Mouse (Mus musculus) ovary, postnatal 10 days (tissue): Measurements from ENCODE around the gene Pex5.
"Not testable (repeated sequence)": the region's sequence is repeated elsewhere in the genome, so short reads cannot be mapped to it uniquely, and the experiment has no call there.

Experiments used
- DNase-seq: peaks from one replicate; pipeline ENCODE4 v3.0.0; 2022; ENCODE audit warnings: low spot score

Gene Pex5

DNA sequence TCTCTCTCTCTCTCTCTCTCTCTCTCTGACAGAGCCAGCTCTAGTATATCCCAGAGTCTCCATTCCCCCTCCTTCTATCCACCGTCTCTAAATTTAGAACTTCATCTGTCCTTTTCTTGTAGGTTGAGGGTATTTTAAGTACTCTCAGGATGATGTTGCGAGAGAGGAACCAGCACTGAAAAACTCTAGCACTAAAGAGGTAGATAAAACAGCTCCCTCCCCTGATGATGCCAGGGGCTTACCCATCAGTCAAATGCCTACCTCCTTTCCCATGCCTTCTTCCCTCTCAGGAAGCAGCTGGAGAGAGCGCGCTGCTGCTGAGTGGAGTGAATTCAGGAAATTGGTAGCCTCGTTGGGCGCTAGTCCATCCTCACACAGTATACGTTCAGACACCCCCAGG lies 12.4 kb upstream of the Pex5 start:
- no peak for DNase-seq

DNA sequence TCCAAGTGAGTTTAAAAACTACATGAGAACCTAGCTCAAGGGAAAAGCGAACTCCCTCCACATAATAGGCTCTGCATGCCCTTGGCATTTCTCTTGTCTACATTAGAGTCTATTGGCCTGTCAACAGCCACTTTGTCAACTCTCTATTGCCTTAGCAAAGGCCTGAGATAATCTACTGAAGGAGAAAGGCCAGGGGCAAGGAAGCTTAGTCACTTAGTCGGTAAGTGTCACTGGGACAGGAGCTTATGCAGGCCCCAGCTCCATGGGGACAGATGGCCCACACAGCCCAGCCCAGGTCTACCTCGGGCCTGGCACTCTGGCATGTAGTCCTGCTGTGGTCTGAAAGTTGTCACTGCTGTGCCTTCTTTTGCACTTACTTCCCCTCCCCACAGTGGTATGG lies 11.7 kb upstream of the Pex5 start:
- DNase-seq: no peak

DNA sequence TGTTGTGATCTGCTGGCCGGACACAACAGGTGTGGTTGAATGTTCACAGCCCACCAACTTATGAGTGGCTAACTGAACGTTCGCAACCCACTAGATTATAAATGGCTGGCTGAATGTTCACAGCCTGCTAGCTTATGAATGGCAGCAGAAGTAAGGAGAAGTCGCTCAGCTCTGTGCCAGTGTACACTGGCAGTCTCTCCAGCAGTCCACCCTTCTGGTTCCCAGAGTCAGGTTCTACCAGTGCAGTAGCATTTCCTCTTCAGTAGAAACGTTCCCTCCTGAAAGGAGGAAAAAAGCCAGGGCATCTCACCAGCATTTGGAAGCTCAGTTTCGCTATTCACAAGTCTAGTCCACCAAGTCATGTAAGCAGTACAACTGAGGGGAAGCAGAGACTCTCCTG lies 10.7 kb upstream of the Pex5 start:
- DNase-seq: no peak

DNA sequence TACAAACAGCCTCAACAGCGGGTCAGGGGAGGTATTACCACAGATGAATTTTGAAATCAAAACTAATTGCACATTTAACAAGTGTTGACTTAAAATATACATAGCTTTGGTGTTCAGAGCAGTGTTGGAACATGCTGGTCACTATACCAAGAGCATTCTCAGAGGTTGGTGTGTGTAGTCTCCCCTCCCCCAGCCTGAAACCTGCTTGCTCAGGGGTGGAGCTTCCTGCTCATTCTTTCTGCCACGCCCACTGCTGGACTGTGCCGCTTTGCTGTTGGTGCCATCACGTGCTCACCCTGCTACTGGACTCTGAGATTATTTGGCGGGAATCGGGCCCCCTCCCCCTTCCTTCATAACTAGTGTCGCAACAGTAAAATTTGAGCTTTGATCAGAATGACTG lies 10.2 kb upstream of the Pex5 start:
- not testable (repeated sequence) for DNase-seq

DNA sequence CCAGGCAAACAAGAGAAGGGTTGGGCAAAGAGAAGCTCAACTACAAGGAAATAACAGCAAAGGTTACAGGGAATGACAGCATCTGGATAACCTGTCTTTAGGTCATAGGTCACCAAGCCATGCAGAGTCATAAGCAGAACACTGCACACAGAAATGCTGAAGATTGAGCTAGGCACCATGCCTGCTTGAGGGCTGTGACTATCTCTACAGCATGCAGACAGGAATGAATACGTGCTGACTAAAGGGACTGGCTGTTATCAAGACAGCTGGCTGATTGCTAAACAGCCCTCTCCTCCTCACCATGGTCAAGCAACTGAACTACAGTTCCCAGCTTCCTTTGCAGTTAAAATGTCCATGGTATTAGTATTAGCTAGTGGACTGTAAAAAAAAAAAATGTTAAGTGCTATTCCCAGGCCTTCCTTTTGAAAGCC lies 9.2 kb upstream of the Pex5 start:
- DNase-seq: no peak

DNA sequence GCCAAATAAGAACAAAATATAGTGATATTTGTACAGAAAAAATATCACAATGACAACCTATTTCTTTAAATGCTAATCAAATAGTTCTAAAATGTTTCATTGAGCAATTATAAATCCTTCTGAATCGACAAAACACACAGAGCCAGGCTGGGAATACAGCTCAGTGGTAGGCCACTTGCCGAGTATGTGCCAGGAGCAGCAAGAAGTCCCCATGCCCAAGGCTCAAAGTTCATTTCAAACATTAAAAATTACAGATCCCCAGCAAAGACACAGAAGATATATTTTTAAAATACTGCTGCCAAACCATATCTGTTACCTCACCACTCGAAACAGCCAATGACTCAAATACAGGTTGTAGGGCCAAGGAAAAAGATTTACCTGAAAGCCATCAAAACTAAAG lies 3.8 kb upstream of the Pex5 start:
- DNase-seq: no peak

DNA sequence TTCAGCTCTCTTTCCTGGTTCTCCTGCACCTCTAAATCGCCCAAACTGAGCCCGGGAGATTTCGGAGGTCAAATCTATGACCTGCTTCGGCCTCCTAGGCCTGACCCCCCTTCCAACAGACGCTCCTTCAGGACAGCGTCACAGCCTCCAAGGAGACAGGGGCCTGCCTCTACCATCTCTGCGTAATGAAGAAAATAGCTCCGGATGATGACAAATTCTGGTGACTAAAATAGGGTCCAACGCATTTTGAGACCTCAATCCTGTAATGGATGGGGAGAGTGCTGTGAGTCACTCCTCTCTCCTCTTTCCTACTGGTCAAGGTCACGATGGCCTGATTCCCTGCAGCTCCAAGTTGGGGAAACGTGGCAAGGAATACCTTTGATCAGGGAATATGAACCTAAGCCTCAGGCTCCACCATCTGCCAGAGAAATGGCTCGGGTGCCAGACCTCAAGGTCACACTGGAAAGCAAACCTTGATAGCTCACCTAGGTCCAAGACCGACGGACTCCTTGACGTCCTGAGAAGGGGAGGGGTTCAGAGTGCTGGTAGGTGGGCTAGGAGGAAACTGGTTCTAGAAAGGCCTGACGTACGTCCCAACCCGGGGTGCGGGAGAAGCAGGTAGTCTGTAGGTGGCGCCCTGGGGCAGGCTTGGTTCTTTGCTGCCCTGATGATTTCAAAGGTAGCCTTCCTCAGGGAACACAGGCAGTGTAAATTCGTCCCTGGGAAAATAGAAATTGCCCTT lies 651 bp upstream of the Pex5 start:
- DNase-seq: peak; percentile 55

DNA sequence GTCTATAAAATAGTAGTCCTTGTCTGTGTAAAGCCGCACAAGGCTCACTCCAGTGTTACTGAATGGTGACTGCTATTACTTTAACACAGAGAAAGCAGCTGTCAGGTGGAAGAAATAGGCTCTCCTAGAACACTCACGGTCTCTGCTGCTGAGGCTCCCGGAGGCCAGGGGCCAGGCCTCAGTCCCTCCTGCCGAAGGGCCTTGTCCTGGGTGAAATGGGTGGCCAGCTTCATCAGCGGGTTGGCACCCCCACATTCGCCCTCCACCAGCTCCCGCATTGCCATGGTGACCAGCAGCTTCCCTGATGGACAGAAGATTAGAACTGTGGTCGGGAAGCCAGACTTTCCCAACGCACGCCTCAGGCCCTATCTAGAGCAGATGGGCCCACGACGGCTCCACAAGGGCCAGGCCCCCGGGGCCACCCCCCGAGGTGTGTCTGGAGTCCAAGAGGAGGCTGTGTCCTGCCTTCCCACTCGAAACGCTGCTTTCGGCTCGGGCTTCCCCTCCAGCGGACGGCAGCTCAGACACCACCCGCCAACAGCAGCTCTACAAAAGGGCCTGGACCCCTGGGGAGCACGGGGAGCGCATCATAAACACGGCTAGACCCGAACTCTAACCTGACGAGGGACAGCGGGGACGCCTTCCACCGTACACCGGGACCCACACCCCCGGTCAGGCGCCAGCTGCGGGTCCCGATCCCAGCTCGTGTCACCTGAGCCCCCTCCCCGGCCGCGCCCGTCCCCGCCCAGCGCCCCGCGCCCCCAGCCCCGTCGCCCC lies 529 bp downstream of the Pex5 start:
- peak; percentile 35 for DNase-seq

DNA sequence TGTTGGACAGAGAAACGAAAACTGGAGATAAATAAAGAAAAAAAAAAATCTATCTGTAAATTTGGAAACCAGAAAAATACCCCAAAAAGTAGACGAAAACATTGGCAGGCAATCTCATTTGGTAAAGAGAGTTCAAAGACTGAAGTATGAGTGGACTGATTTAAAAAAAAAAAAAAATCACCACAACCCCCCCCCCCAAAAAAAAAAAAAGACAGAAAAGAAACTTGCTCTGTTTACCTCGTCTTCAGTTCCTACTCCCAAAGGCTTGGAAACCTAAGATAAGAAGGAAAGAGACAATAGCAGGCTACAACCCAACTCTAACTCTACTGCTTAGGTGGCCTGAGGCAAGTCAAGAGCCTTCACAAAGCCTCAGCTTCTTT lies 1.1 kb downstream of the Pex5 start:
- DNase-seq: no peak

DNA sequence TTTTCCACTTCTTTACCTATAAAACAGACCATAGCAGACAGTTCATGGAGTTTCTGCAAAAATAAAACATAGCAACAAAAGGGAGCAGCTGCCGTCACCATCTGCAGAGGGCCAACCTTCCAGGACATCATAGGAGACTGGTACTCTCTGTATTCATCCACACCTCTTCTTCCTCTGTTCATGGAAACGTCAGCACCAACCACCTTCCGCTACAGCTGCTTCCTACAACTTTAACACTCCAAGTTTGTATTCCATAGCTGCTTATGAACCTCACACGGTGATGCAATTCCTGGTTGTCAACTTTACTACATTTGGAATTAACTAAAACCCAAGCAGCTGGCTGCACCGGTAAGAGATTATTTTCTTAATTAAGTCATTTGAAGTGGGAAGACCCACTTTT lies 6.5 kb downstream of the Pex5 start:
- DNase-seq: no peak

DNA sequence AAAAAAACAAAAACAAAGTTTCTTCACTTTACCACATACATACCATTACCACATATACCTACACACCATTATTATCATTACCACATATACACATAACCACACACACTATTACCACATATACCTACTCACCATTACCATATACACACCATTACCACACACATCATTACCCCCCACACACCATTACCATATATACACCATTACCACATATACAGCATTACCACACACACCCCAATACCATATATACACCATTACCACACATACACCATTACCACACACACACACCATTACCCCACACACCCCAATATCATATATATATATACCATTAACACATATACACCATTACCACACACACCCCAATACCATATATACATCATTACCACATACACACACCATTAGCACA lies 7.7 kb downstream of the Pex5 start:
- DNase-seq: no peak

DNA sequence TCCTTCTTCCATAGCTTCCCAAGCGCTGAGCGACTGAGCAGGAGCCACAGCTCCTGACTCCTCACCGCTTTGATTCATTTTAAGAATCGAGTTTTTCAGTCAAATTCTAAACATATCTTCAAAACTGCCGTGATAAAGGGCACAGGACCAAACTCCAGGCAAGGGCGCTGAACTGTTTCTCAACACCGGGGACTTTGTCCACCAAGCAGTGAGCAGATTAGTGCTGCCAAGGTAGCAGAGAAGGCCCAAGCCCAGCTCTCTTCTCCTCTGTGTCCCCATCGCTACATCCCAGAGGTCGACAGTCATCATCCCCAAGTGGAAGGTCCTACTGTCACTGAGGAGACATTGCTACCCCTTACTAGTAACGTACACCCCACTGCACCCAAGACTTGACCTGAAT lies 8.5 kb downstream of the Pex5 start:
- no peak for DNase-seq

DNA sequence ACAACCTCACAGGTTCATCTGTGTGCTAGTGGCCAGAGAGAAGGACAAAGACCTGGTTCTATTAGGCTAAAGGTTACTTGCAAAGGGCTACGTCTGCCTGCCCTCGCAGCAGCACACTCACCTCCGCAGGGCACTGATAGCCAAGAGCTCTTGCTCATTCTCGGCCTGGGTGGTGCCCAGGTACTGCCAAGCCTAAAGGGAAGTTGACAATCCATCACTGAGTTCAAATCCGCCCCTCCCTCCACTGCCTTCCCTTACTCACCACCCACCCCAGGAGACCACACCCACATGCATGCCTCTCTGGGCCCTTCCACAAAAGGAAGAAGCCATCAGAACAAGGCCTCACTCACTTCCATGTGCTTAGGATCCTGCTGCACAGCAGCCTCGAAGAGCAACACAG lies 15.1 kb downstream of the Pex5 start:
- DNase-seq: no peak

DNA sequence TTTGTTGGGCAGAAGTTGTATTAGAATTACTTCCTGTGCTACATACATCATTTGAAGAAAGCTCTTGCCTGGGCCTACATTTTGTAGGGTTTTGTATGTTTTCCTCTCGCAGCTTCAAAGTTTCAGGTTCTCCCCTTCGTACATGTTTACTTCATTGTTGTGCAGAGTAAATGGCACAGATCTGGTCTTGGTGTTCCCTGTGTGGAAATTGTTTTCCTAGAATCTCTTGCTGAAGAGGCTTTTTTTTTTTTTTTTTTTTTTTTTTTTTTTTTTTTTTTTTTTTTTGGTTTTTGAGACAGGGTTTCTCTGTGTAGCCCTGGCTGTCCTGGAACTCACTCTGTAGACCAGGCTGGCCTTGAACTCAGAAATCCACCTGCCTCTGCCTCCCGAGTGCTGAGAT lies 19.9 kb downstream of the Pex5 start:
- not testable (repeated sequence) for DNase-seq

DNA sequence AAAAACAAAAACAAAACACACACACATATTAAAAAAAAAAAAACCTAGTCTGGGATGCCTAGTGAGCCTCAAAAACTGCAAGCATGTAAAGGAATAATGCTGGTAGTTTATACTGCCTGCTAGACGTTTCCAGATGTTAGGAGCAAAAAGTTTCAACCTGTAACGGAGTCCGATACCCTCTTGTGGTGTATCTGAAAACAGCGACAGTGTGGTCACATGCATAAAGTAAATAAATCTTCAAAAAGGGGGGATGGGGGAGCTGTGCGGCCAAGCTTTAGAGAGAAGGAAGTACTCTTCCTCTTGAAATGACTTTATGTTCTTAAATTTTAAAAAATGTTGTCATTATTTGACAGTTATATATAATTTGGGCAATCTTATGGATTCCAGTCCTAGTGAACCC lies 34.7 kb downstream of the Pex5 start:
- no peak for DNase-seq

DNA sequence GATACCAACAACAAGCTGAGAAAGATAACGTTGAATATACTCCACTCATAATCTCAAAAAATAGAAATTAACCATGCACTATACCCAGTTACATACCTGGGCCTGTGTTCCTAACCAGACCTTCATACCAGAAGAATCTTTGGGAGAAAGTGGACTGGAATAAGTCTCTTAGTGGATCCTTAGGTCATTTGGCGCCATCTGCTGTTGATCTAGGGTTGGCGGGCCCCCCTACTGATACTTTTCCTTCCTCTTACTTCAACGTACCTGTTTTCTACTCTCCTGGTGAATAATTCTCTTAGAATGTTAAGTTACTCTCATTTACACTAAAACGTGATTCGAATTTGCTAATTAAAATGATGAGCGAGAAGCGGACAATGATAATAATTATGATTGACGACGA lies 35.5 kb downstream of the Pex5 start:
- no peak for DNase-seq

DNA sequence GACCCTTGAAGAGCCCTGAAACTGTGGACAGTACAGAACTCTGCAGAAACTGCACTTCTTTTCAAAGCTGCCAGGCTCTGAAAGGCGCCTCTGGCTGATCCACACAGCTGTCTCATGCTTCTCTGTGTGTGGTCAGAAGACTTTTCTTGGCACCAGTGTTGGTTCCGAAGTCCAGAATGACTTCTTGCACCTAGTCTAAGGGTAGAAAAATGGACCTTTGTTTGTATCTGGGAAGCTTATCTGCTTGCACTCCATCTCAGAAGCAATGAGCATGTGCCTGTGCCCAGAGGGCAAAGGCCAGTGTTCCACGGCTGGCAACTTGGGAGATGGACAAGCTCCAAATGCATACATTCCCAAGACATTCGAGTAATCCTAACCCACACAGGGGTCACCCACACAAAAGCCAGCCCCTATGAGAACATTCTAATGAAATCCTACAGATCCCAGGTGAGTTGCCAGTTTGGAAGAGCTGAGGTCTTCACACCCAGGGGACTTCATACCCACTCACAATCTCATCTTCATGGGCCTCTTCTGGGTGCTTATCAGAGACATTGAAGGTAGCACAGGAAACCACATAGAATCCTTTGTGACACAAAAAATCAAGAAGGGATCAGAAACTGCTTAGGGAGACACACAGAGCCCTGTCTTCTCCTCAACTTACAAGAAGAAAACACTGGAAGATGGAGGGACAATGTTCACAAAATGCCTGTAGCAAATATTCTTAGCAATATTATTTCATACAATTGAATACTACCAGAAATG lies 37.2 kb downstream of the Pex5 start:
- no peak for DNase-seq

DNA sequence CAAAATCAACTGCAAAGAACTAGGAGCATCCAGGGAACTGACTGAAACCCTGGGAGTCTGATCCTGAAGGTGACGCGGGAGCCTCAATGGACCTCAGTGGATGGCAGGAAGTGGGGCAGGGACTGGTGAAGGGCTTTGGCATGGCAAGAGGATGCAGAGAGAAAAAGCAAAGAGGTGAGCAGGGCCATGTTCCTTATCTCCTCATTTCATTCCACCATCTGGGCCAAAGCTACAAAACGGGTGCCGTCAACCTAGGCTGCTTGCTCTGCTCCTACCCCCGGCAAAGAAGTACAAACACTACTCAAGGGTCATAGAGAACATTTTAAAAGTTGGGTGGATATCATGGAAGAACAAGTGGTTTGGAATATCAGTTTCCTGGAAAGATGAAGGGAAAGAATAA lies 38.6 kb downstream of the Pex5 start:
- DNase-seq: no peak

DNA sequence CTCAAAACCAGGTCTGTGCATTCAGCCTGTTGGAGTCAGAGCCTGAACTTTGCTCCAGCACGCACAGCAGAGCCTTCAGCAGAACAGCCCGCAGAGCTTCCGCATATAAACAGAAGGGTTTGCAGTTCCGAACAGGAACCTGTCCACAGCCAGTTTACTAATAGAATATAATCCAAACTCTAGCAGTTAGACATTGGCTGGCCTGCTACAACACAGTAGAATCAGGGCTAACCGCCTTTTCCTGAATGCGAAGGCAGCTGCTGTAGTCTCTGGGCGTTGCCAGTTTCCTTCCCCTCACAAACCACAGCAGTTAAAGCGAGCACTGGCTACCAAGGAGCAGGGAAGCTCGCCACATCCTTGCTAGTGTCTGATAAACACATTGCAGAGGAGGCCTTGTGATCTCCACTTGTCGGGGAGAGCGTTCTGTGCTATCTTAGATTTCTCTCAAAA lies 39.4 kb downstream of the Pex5 start:
- DNase-seq: no peak

DNA sequence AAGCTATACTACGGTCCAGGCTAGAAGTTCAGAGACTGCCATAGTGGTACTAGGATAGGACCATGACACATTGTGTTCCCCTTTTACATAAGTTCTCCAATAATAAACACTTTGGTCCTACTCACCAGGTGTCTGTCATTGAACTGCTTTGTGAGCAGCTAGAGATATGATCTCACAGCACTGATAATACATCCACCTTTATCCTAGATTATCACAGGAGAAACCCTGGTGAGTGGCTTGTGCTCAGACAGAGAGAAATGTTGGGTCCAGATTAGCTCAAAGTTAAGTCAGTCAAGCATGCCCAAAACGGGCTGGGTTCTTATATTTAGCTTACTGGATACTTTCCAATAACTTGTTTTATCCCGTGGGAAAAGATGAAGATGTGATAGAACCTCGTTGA lies 40.2 kb downstream of the Pex5 start:
- DNase-seq: no peak

DNA sequence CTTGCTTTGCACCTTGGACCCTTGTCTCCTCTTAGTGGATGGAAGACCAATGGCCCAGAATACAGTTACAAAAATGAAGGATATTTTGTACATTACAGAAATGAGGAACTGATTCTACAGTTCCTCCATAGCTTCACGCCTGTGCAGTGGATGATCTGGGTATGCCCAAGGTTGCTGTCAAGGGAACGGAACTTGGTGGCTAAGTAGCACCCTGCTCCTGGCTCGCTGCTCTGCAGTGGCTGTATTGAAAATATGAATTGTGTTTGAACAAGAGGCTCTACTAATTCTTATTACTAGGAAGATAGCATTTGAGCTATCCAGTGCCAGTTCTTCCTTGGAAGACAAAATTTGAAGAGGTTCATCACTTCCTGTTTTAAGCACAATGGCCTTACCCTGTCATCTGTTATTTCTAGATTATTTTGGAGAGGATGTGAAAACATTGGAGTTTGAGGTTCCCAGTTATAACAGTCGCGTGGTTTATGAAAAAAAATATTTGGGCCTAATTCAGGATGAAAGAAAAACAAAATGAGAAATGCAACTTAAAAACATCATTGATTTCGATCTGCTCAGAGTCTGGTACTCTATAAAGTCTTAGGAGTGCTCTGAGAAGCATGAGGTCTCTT lies 41.2 kb downstream of the Pex5 start:
- no peak for DNase-seq

DNA sequence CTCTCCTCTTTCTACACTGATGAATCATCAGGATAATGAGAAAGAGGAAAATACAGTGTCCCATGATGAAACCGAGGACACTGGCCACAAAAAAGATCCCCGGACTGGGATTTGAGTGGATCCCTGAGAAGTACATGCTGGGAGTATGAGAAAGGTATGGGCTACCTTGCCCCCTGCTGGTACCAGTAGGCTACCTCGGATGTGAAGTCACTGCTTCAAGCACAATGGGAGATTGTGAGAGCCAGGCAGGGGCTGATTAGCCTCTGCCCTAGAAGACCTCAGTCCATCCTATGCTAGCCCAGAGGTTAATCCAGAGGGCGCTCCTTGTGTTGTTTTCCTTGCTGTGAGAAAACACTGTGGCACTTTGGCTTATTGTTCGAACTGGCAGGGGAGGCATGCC lies 50.5 kb downstream of the Pex5 start:
- DNase-seq: no peak

DNA sequence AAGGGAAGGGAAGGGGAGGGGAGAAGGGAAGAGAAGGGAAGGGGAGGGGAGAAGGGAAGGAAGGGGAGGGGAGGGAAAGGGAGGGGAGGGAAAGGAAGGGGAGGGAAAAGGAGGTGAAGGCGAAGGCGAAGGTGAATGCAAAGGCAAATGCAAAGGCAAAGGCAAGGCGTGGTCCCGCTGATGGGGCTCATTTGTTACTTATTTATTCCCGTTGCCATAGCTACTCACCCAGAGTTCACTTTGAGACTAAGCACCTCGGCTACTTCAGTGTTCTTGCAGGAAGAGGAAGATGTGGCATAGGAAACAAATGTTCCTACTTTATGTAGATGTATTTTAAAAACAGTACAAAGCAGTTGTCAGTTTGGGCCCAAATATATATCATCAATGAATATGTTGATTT lies 54.3 kb downstream of the Pex5 start:
- no peak for DNase-seq
